In the genomic region with DNA sequence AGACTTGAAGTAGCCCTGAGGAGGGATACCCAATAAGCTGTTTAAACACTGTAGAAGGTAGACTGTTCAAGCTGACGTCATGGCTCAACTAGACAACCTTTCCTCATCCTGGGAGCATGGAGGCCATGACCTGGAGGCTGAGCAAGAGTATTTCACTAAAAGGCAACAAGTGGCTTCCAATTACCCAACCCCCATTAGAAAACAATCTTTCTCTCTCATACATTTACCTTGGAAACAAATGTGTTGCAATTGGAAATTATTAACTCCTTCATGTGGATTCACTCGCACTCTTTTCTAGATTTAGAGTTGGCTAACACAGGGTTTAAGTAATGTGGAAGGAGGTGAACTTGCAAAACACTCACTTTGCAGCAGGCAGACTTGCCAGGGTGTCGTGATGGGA, we compare ENCODE assay signal across 45 mouse cellular contexts. TPM values are rescaled to one million over a fixed set of nuclear protein-coding genes. Genes with fewer than 3 reads are reported as not detected.
"Had no signal": no experiment of that assay in that cellular context is flagged by ENCODE, and none has a peak within 500 bp of the region (broad histone marks: within the 10 kb centered on the region; RNA-seq: fewer than 3 reads in every experiment).

No protein-coding gene starts in this region.

- H3K4me2 ChIP-seq: heart, embryonic 11.5 days; heart, embryonic 12.5 days; heart, embryonic 13.5 days; heart, embryonic 15.5 days; hindbrain, embryonic 12.5 days; hindbrain, embryonic 13.5 days; hindbrain, embryonic 14.5 days; hindbrain, embryonic 15.5 days; intestine, embryonic 15.5 days; kidney, embryonic 15.5 days had no signal

- H3K36me3 ChIP-seq: heart, embryonic 10.5 days; heart, embryonic 12.5 days; heart, embryonic 13.5 days; heart, embryonic 15.5 days; hindbrain, embryonic 10.5 days; hindbrain, embryonic 12.5 days; hindbrain, embryonic 13.5 days; hindbrain, embryonic 15.5 days; intestine, embryonic 15.5 days; kidney, embryonic 15.5 days had no signal

- H3K9me3 ChIP-seq: heart, embryonic 10.5 days; heart, embryonic 12.5 days; heart, embryonic 13.5 days; heart, embryonic 15.5 days; hindbrain, embryonic 10.5 days; hindbrain, embryonic 12.5 days; hindbrain, embryonic 13.5 days; hindbrain, embryonic 15.5 days; intestine, embryonic 15.5 days; kidney, embryonic 15.5 days had no signal

- H3K4me3 ChIP-seq: heart, embryonic 10.5 days; heart, embryonic 12.5 days; heart, embryonic 13.5 days; heart, embryonic 15.5 days; hindbrain, embryonic 10.5 days; hindbrain, embryonic 12.5 days; hindbrain, embryonic 13.5 days; hindbrain, embryonic 15.5 days; intestine, embryonic 15.5 days; kidney, embryonic 15.5 days; layer of hippocampus, adult 2 months had no signal

- DNase-seq: heart, postnatal 10 days; heart, postnatal 14 days; heart, postnatal 36 days; heart, postnatal 4 days; kidney, adult 11 months; kidney, adult 18-20 months; kidney, adult 2 months; kidney, adult 8-10 months; kidney, adult 9 months; kidney, postnatal 10 days; kidney, postnatal 14 days; kidney, postnatal 25 days; kidney, postnatal 36 days; kidney, postnatal 4 days; layer of hippocampus, adult 9-11 months; layer of hippocampus, postnatal 36 days had no signal

- H3K9ac ChIP-seq: heart, embryonic 12.5 days; heart, embryonic 13.5 days; heart, embryonic 15.5 days; hindbrain, embryonic 12.5 days; hindbrain, embryonic 13.5 days; hindbrain, embryonic 14.5 days; hindbrain, embryonic 15.5 days; intestine, embryonic 15.5 days; kidney, embryonic 15.5 days had no signal

- ATAC-seq: hindbrain, embryonic 16.5 days; hindbrain, postnatal 0 days; inflammation-experienced regulatory T-cells, adult 6 months; intestine, embryonic 15.5 days; intestine, embryonic 16.5 days; intestine, postnatal 0 days had no signal

- H3K27ac ChIP-seq: heart, embryonic 10.5 days; heart, embryonic 13.5 days; heart, embryonic 15.5 days; hindbrain, embryonic 10.5 days; hindbrain, embryonic 12.5 days; hindbrain, embryonic 13.5 days; hindbrain, embryonic 14.5 days; hindbrain, embryonic 15.5 days; hindbrain, postnatal 0 days; intestine, embryonic 15.5 days; kidney, embryonic 15.5 days; kidney, postnatal 0 days; layer of hippocampus, adult 2 months had no signal

RNA-seq across cellular contexts. Expression of a gene that starts 4.4 kb away (rescaled TPM):
- total RNA-seq: heart, postnatal 10 days; heart, postnatal 14 days; heart, postnatal 25 days; heart, postnatal 36 days; heart, postnatal 4 days; hematopoietic stem cell, adult 5-6 weeks had no signal
- polyA plus RNA-seq: heart, embryonic 14.5 days; heart, embryonic 15.5 days; heart, embryonic 16.5 days; heart, postnatal 0 days; inflammation-experienced regulatory T-cells, adult 6 months; kidney, adult 2 months; kidney, postnatal 0 days had no signal

RNA-seq across cellular contexts. Expression of a gene that starts 37.1 kb away (rescaled TPM):
- total RNA-seq: heart, postnatal 10 days; heart, postnatal 14 days; heart, postnatal 25 days; heart, postnatal 36 days; heart, postnatal 4 days; hematopoietic stem cell, adult 5-6 weeks; hindbrain, postnatal 0 days had no signal
- polyA plus RNA-seq: heart, embryonic 10.5 days; heart, embryonic 11.5 days; heart, embryonic 12.5 days; heart, embryonic 13.5 days; heart, embryonic 14.5 days; heart, embryonic 15.5 days; heart, embryonic 16.5 days; heart, postnatal 0 days; hindbrain, embryonic 10.5 days; hindbrain, embryonic 11.5 days; hindbrain, embryonic 12.5 days; hindbrain, embryonic 13.5 days; hindbrain, embryonic 14.5 days; hindbrain, embryonic 15.5 days; hindbrain, embryonic 16.5 days; inflammation-experienced regulatory T-cells, adult 6 months; intestine, embryonic 14.5 days; intestine, embryonic 15.5 days; intestine, embryonic 16.5 days; intestine, postnatal 0 days; kidney, adult 2 months; kidney, embryonic 14.5 days; kidney, embryonic 15.5 days; kidney, embryonic 16.5 days; kidney, postnatal 0 days; large intestine, adult 2 months had no signal
